Mouse (Mus musculus): ENCODE measurements around the gene Casp8. TPM values are rescaled to one million over a fixed set of nuclear protein-coding genes. Genes with fewer than 3 reads are reported as not detected.
"Not testable (repeated sequence)": the region's sequence is repeated elsewhere in the genome, so short reads cannot be mapped to it uniquely, and the experiment has no call there.

Casp8 gene
- polyA plus RNA-seq, 1 experiment: 5.9 TPM

- no peaks in the 10 kb centered on the region for H3K79me2 ChIP-seq (ENCODE audit: control insufficient read depth, insufficient read depth)
Measured at GRCm38 (mm10) chr1:58830741-58831140, 35.6 kb downstream of the Casp8 start.

GRCm38 (mm10) chr1:58832198-58832597, 37.0 kb downstream of the Casp8 start:
- no peak overlapping the region for H3K4me2 ChIP-seq (ENCODE audit: low read depth)
- TF ChIP-seq SRF (IDR thresholded peaks at IDR 0.05; ENCODE audit: control insufficient read depth, insufficient read length, low read depth) (no peak), REST (IDR thresholded peaks at IDR 0.05; ENCODE audit: insufficient read depth, insufficient read length) (no peak), TCF3 (IDR thresholded peaks at IDR 0.05; ENCODE audit: insufficient read length, low read depth) (no peak), MYOG (IDR thresholded peaks at IDR 0.05; ENCODE audit: control insufficient read depth in 1 of 3, insufficient read depth in 1 of 3, insufficient read length in 2 of 3, low read depth in 2 of 3) (no peak), POLR2AphosphoS2 (IDR thresholded peaks at IDR 0.05; ENCODE audit: insufficient read length, low read depth) (no peak), TCF12 (IDR thresholded peaks at IDR 0.05; ENCODE audit: insufficient read depth, poor library complexity, severe bottlenecking) (no peak), POLR2A (IDR thresholded peaks at IDR 0.05; ENCODE audit: insufficient read length, low read depth) (no peak), E2F4 (IDR thresholded peaks at IDR 0.05; ENCODE audit: insufficient read depth) (no peak), CEBPB (IDR thresholded peaks at IDR 0.05; ENCODE audit: insufficient read depth, poor library complexity, severe bottlenecking) (no peak), MAX (IDR thresholded peaks at IDR 0.05; ENCODE audit: low read depth) (no peak), USF1 (IDR thresholded peaks at IDR 0.05; ENCODE audit: low read depth) (no peak), MYOD1 (IDR thresholded peaks at IDR 0.05; ENCODE audit: control insufficient read depth in 1 of 3, insufficient read length in 2 of 3, low read depth in 2 of 3) (no peak)
- H3K4me3 ChIP-seq: no peak overlapping the region
- no peaks in the 10 kb centered on the region for H3K27me3 ChIP-seq (ENCODE audit: control insufficient read depth, insufficient read depth, insufficient read length)
- H3ac ChIP-seq (ENCODE audit: control insufficient read depth, insufficient read length): no peak overlapping the region
- peaks cover 7% of the 10 kb centered on the region for H3K36me3 ChIP-seq (ENCODE audit: control insufficient read depth, insufficient read depth)
- no peaks in the 10 kb centered on the region for H3K79me2 ChIP-seq (ENCODE audit: control insufficient read depth, insufficient read depth)

More at GRCm38 (mm10) chr1:58830741-58831140, 35.6 kb downstream of the Casp8 start:
- Histone ChIP-seq H3K4me2 (ENCODE audit: low read depth) (no peak overlapping the region), H3K27me3 (ENCODE audit: control insufficient read depth, insufficient read depth, insufficient read length) (no peaks in the 10 kb centered on the region), H3K36me3 (ENCODE audit: control insufficient read depth, insufficient read depth) (peaks cover 7% of the 10 kb centered on the region), H3ac (ENCODE audit: control insufficient read depth, insufficient read length) (no peak overlapping the region), H3K4me3 (no peak overlapping the region)
- TF ChIP-seq TCF12 (IDR thresholded peaks at IDR 0.05; ENCODE audit: insufficient read depth, poor library complexity, severe bottlenecking): no peak
- no peak for TF ChIP-seq POLR2A (IDR thresholded peaks at IDR 0.05; ENCODE audit: insufficient read length, low read depth)
- no peak for TF ChIP-seq E2F4 (IDR thresholded peaks at IDR 0.05; ENCODE audit: insufficient read depth)
- TF ChIP-seq REST (IDR thresholded peaks at IDR 0.05; ENCODE audit: insufficient read depth, insufficient read length): no peak
- TF ChIP-seq POLR2AphosphoS2 (IDR thresholded peaks at IDR 0.05; ENCODE audit: insufficient read length, low read depth): no peak
- TF ChIP-seq TCF3 (IDR thresholded peaks at IDR 0.05; ENCODE audit: insufficient read length, low read depth): no peak
- no peak for TF ChIP-seq CEBPB (IDR thresholded peaks at IDR 0.05; ENCODE audit: insufficient read depth, poor library complexity, severe bottlenecking)
- TF ChIP-seq USF1 (IDR thresholded peaks at IDR 0.05; ENCODE audit: low read depth): no peak
- TF ChIP-seq MAX (IDR thresholded peaks at IDR 0.05; ENCODE audit: low read depth): no peak
- TF ChIP-seq MYOG (IDR thresholded peaks at IDR 0.05; ENCODE audit: control insufficient read depth in 1 of 3, insufficient read depth in 1 of 3, insufficient read length in 2 of 3, low read depth in 2 of 3): no peak
- TF ChIP-seq MYOD1 (IDR thresholded peaks at IDR 0.05; ENCODE audit: control insufficient read depth in 1 of 3, insufficient read length in 2 of 3, low read depth in 2 of 3): no peak
- TF ChIP-seq SRF (IDR thresholded peaks at IDR 0.05; ENCODE audit: control insufficient read depth, insufficient read length, low read depth): no peak

GRCm38 (mm10) chr1:58856811-58857210, 61.6 kb downstream of the Casp8 start:
- H3K4me3 ChIP-seq; H3K36me3 ChIP-seq (ENCODE audit: control insufficient read depth, insufficient read depth); H3K79me2 ChIP-seq (ENCODE audit: control insufficient read depth, insufficient read depth); H3K27me3 ChIP-seq (ENCODE audit: control insufficient read depth, insufficient read depth, insufficient read length); H3ac ChIP-seq (ENCODE audit: control insufficient read depth, insufficient read length): not testable (repeated sequence)
- peak overlapping the region; percentile 68 for H3K4me2 ChIP-seq (ENCODE audit: low read depth)

GRCm38 (mm10) chr1:58859131-58859530, 64.0 kb downstream of the Casp8 start:
- H3ac ChIP-seq (ENCODE audit: control insufficient read depth, insufficient read length); H3K27me3 ChIP-seq (ENCODE audit: control insufficient read depth, insufficient read depth, insufficient read length); H3K79me2 ChIP-seq (ENCODE audit: control insufficient read depth, insufficient read depth); H3K36me3 ChIP-seq (ENCODE audit: control insufficient read depth, insufficient read depth); H3K4me3 ChIP-seq; H3K4me2 ChIP-seq (ENCODE audit: low read depth): not testable (repeated sequence)

GRCm38 (mm10) chr1:58859738-58860365, 64.7 kb downstream of the Casp8 start:
- not testable (repeated sequence) for H3ac ChIP-seq (ENCODE audit: control insufficient read depth, insufficient read length); H3K36me3 ChIP-seq (ENCODE audit: control insufficient read depth, insufficient read depth); H3K4me3 ChIP-seq; H3K79me2 ChIP-seq (ENCODE audit: control insufficient read depth, insufficient read depth); H3K27me3 ChIP-seq (ENCODE audit: control insufficient read depth, insufficient read depth, insufficient read length)
- peak overlapping the region; percentile 53 for H3K4me2 ChIP-seq (ENCODE audit: low read depth)

GRCm38 (mm10) chr1:58860586-58860985, 65.4 kb downstream of the Casp8 start:
- not testable (repeated sequence) for H3K79me2 ChIP-seq (ENCODE audit: control insufficient read depth, insufficient read depth); H3K27me3 ChIP-seq (ENCODE audit: control insufficient read depth, insufficient read depth, insufficient read length); H3ac ChIP-seq (ENCODE audit: control insufficient read depth, insufficient read length); H3K36me3 ChIP-seq (ENCODE audit: control insufficient read depth, insufficient read depth); H3K4me3 ChIP-seq
- peak overlapping the region; percentile 53 for H3K4me2 ChIP-seq (ENCODE audit: low read depth)

- H3K79me2 ChIP-seq (ENCODE audit: control insufficient read depth, insufficient read depth); H3K36me3 ChIP-seq (ENCODE audit: control insufficient read depth, insufficient read depth); H3K4me2 ChIP-seq (ENCODE audit: low read depth); H3ac ChIP-seq (ENCODE audit: control insufficient read depth, insufficient read length); H3K4me3 ChIP-seq; H3K27me3 ChIP-seq (ENCODE audit: control insufficient read depth, insufficient read depth, insufficient read length): not testable (repeated sequence)
Measured at GRCm38 (mm10) chr1:58876500-58876899, 81.3 kb downstream of the Casp8 start.

GRCm38 (mm10) chr1:58879291-58879690, 84.1 kb downstream of the Casp8 start:
- not testable (repeated sequence) for H3K4me3 ChIP-seq; H3K79me2 ChIP-seq (ENCODE audit: control insufficient read depth, insufficient read depth); H3K27me3 ChIP-seq (ENCODE audit: control insufficient read depth, insufficient read depth, insufficient read length); H3ac ChIP-seq (ENCODE audit: control insufficient read depth, insufficient read length); H3K36me3 ChIP-seq (ENCODE audit: control insufficient read depth, insufficient read depth); H3K4me2 ChIP-seq (ENCODE audit: low read depth)

GRCm38 (mm10) chr1:58883279-58883678, 88.1 kb downstream of the Casp8 start:
- H3K79me2 ChIP-seq (ENCODE audit: control insufficient read depth, insufficient read depth); H3K4me2 ChIP-seq (ENCODE audit: low read depth); H3ac ChIP-seq (ENCODE audit: control insufficient read depth, insufficient read length); H3K4me3 ChIP-seq; H3K36me3 ChIP-seq (ENCODE audit: control insufficient read depth, insufficient read depth); H3K27me3 ChIP-seq (ENCODE audit: control insufficient read depth, insufficient read depth, insufficient read length): not testable (repeated sequence)

Measured in myocyte (in vitro differentiated cells).